Mouse (Mus musculus) large intestine, adult 2 months (tissue): ENCODE results near the gene Crabp2. TPM values are rescaled to one million over a fixed set of nuclear protein-coding genes. Genes with fewer than 3 reads are reported as not detected.

Experiments
- DNase-seq: peaks from one replicate; pipeline ENCODE4 v3.0.0-alpha.2; 2012; ENCODE audit warnings: low read depth, low spot score
- WGBS: fragments of 180-500 bp; shearing (Covaris S2); methylation state at CpG from one replicate; pipeline ENCODE4 v1.1.7; 2018; 5-methylcytosine and 5-hydroxymethylcytosine counted together
- polyA plus RNA-seq: library from polyadenylated mRNA; depleted of rRNA; stranded (reverse); fragments of >200 nt; gene quantifications from 2 replicates; pipeline ENCODE4 v1.2.3, GENCODE M21; 2012; rRNA removed

Gene Crabp2
- polyA plus RNA-seq, 1 experiment, result not detected

DNA sequence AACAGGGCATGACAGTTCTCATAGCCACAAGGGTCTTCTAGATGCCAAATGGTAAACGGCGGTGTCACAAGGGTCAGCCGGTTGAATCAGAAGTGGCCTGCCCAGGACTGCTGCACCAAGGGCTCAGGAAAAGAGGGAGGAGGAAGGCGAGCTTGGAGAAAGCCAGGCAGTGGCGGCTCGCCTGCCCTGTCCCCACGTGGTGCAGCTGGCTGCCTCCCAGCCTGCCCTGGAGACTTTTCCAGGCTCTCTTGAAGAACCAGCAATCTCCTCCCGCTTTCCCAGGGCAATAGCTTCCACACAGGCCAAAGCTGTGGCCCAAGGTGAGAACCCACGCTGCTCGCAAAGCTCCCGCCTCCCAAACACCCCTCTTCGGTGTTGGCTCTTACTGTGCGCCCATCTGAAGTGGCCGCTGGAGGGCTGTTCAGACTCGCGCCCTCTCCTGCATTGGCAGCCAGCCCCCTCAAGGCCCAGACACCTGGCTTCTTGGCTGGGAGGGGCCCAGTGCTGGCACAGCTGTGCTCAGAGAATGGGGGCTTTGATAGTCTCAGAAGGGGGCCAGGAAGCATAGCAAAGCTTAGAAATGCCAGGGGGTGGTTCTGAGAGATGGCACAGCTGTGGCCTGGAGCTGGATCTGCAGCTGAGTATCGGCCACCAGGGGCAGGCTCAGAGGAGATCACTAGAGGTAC is 54.0 kb downstream of the Crabp2 start:
- WGBS, result 7% methylated on average over 17 of the region's 17 CpGs
- DNase-seq, result no peak

Other genes starting within 250 kb of the Crabp2 start
- 0.31 TPM in 1 of 2 replicates, not detected in the other for gene Lrrc71, start 200.0 kb upstream of the Crabp2 start, polyA plus RNA-seq
- 0.07 and 0.16 TPM in 2 replicates for gene Ntrk1, start 153.5 kb upstream of the Crabp2 start, polyA plus RNA-seq
- 1.3 and 1.6 TPM in 2 replicates for gene Insrr, start 151.7 kb upstream of the Crabp2 start, polyA plus RNA-seq
- 11.3 and 17.1 TPM in 2 replicates for gene Pear1, start 124.4 kb upstream of the Crabp2 start, polyA plus RNA-seq
- 3.5 and 5.6 TPM in 2 replicates for gene Sh2d2a, start 101.9 kb upstream of the Crabp2 start, polyA plus RNA-seq
- 28.5 and 30.2 TPM in 2 replicates for gene Prcc, start 63.1 kb upstream of the Crabp2 start, polyA plus RNA-seq
- gene Hdgf, start 42.3 kb upstream of the Crabp2 start, polyA plus RNA-seq, result 73.5 and 78.7 TPM in 2 replicates
- 63.4 and 64.1 TPM in 2 replicates for gene Mrpl24, start 29.2 kb upstream of the Crabp2 start, polyA plus RNA-seq
- 14.0 and 15.3 TPM in 2 replicates for gene Isg20l2, start 18.4 kb upstream of the Crabp2 start, polyA plus RNA-seq
- gene Rrnad1, start 17.9 kb upstream of the Crabp2 start, polyA plus RNA-seq, result 17.5 and 22.5 TPM in 2 replicates
- gene Nes, start 22.4 kb downstream of the Crabp2 start, polyA plus RNA-seq, result 0.87 and 1.4 TPM in 2 replicates
- gene Bcan, start 51.6 kb downstream of the Crabp2 start, polyA plus RNA-seq, result 0.20 TPM in 1 of 2 replicates, not detected in the other
- not detected in 2 replicates for gene Hapln2, start 78.9 kb downstream of the Crabp2 start, polyA plus RNA-seq
- 8.0 and 9.3 TPM in 2 replicates for gene Gpatch4, start 94.4 kb downstream of the Crabp2 start, polyA plus RNA-seq
- 62.6 and 75.5 TPM in 2 replicates for gene Naxe, start 109.8 kb downstream of the Crabp2 start, polyA plus RNA-seq
- gene Ttc24, start 129.6 kb downstream of the Crabp2 start, polyA plus RNA-seq, result not detected in 2 replicates
- 14.3 and 18.7 TPM in 2 replicates for gene Iqgap3, start 133.3 kb downstream of the Crabp2 start, polyA plus RNA-seq
- gene Mef2d, start 193.7 kb downstream of the Crabp2 start, polyA plus RNA-seq, result 26.1 and 40.8 TPM in 2 replicates